Mouse (Mus musculus): ENCODE results near the gene Habp2. TPM values are rescaled to one million over a fixed set of nuclear protein-coding genes. Genes with fewer than 3 reads are reported as not detected.
"Not testable (repeated sequence)": the region's sequence is repeated elsewhere in the genome, so short reads cannot be mapped to it uniquely, and the experiment has no call there.

Habp2 gene
- total RNA-seq, 1 experiment from 2014 or later = not detected

GRCm38 (mm10) chr19:56296668-56297067, 9.7 kb downstream of the Habp2 start:
- no peak for DNase-seq

- no peak for DNase-seq
Observed at GRCm38 (mm10) chr19:56297264-56297663, 10.3 kb downstream of the Habp2 start.

DNA sequence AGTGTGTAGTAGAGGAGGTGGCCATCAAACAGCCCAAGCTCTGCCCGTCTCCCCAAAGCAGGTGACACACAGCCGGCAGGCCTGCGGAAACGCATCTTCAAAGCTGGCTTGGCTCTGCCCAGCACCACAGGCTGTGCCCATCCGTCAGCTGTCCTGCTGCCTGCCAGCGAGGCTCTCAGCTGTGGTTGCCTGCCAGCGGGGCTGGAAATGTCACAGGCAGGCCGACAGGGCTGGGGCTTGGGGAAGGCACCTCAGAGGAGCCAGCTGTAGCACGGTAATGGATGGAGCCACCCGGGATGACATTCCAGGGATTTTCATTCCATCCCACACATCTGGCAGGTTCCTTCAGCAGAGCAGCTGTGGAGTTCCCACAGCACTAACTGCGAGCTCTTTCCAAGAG, 13.9 kb downstream of the Habp2 start:
- DNase-seq = peak; percentile 46

- DNase-seq = peak; percentile 16
Observed at GRCm38 (mm10) chr19:56316531-56316930, 29.6 kb downstream of the Habp2 start.

DNA sequence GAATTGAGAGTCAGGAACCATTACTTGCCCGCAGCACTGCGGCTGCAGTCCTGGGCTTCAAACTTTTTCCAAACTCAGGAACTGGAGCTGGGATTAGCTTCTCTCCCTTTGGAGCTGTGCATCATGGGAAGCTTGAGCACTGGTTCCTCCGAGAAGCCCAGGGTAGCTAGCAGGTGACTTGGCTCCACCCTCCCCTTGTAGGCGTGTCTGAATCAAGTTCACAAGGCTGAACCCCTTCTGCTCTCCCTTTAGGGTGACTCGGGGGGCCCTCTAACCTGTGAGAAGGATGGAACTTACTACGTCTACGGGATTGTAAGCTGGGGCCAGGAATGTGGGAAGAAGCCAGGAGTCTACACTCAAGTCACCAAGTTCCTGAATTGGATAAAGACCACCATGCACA, 32.3 kb downstream of the Habp2 start:
- no peak for DNase-seq

GRCm38 (mm10) chr19:56319629-56320028, 32.7 kb downstream of the Habp2 start:
- no peak for DNase-seq

DNA sequence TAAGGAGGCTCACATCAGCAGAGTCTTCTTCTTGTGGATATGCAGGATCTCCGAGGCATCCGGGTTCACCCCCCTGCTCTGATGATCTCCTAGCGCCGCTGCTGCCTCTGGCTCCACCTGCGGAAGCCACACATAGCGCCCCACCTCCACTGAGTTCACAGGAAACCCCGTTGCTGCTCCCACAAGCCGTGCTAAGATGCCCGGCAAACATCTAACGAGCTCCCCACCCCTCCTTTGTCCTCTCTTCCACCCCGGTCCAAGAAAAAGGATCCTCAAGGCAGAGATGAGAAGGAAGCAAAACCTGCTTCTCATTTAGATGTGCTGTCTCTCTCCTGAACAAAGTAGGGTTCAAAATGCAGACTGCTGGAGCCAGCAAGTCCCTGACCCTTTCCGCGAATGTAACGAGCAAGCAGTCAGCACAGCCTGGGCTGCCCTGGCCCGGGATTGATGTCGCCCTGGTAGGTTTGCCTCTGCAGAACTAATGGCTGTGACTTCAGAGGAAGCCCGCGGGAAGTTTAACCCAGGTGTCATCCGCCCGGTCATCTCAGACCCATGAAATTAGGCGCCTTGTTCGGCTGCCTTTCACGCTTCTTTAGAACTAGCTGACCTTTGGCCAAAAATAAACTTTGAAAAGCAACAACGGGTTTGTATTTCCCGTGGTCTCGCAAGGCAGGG, 33.4 kb downstream of the Habp2 start:
- DNase-seq = no peak

GRCm38 (mm10) chr19:56321303-56321920, 34.5 kb downstream of the Habp2 start:
- no peak for DNase-seq

DNA sequence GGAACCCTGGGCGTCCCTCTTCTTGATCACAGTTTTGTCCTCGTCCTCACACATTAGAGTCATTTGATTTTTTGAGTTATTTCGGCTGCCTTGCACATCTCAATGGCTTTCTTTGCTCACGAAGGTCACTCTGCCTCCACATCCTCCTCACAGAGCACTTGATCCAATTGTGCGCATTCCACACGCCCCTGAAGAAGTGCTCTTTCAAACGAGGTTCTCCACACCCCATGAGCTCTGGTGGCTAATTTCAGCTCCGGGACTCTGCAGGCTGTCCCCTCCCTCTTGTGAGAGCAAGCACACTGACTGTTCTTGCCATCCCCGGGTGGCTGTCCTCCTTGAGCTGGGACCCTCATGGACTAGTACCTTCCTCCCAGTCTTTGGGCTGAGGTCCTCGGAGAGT, 38.7 kb downstream of the Habp2 start:
- no peak for DNase-seq

GRCm38 (mm10) chr19:56326243-56326855, 39.4 kb downstream of the Habp2 start:
- DNase-seq = no peak

DNA sequence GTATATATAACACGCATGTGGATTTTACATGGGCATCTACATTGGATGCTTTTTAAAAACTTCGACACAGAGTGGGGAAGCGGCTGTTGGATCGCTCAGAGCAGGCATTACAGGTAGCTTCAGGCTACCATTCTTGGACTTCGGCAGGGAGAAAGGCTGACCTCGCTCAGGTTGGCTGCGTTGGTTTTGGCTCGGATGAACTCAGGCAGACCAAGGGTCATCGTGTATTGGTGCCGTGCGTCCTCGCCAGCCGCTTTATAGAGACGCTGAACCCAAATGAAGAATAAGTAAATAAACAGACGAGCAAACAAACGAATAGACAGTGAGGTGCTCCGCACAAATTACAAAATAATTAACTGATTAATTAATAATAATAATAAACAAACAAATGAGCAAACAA, 49.4 kb downstream of the Habp2 start:
- DNase-seq = no peak

GRCm38 (mm10) chr19:56336826-56337225, 49.9 kb downstream of the Habp2 start:
- DNase-seq = no peak

- DNase-seq = peak; percentile 85
Observed at GRCm38 (mm10) chr19:56342006-56342405, 55.1 kb downstream of the Habp2 start.

DNA sequence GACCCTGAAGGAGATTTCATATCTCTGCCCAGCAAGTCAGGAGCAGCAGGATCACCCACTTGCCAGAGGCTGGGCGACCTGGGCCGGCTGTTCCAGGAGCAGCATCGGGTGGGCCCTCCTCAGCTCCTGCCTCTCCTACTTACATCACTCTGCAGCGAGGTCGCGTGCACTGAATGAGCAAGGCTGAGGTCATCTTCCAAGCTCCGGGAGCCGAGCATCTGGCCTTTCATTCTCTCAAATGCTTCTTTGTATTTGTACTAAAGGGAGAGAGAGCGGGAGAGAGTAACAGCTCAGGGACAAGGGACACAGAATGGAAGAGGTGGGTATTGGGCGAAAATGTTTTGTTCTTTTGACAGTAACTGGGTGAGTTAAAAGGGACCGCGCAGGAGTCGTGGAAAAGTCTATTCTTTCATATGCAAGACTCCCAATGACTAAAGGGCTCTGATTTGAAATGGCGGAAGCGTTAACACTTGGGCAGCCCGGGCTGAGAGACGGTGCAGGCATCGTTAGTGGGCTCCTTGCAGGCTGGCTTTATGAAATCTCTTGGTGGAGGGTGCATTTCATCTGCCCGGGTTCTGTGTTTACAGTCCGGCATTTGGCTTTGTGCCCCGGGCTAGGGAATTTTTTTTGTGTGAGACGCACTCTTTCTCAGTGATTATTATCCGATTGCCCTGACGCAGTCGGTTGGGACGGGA, 57.1 kb downstream of the Habp2 start:
- peak; percentile 59 for DNase-seq

DNA sequence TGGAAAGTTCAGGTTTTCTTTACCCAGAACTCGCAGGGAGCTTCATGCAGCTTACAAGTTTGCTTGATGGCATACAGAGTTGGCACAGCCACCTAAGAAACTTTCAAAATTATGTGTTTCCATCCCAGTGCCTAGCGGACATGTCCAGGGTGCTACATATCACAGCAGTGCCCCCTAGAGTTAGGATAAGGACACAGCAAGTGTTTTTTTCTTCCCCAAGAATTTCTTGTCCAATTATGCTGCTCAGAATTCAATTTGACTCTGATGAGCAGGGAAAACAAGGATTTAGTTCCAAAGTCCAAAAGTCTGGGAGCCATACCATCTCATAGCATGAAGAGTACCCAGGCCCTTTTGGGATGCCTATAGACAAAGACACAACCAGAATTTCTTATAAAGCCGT, 59.1 kb downstream of the Habp2 start:
- DNase-seq = no peak

- no peak for DNase-seq
Observed at GRCm38 (mm10) chr19:56346750-56347149, 59.8 kb downstream of the Habp2 start.

- no peak for DNase-seq
Observed at GRCm38 (mm10) chr19:56349295-56349694, 62.4 kb downstream of the Habp2 start.

DNA sequence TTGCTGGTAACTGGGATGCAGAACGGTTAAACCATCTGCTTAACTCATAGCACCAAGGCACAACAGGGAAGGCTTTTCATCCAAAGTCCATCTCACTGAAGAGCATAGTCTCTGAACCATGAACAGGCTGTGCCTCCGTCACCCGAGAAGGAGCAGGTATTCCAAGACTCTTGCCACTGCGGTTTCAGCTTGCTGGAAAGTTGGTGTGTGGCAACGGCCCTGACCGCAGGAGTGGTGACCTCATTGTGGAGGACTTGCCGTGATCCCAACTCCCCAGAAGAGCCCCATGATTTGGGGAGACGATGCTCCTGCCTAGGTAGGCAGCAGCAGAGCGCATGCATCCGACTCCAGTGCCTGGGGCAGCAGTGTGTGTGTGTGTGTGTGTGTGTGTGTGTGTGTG, 66.8 kb downstream of the Habp2 start:
- no peak for DNase-seq

DNA sequence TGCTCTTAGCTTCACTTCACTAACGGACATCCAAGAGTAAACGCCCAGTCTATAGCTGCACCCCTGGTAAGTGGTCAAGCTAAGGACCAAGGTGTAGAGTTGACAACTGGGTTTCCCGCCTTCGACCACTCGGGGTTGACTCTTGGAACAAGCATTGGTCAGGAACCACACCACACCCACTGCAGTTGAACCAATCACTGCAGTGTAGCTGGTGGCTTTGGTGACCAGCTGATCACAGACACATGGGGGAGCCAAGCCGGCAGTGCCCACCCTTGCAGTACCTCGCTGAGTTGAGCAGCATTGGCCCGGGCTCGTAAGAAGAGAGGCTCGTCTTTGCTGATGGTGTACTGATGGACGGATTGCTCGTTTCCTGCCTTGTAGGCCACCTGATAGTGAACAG, 68.3 kb downstream of the Habp2 start:
- DNase-seq = no peak

DNA sequence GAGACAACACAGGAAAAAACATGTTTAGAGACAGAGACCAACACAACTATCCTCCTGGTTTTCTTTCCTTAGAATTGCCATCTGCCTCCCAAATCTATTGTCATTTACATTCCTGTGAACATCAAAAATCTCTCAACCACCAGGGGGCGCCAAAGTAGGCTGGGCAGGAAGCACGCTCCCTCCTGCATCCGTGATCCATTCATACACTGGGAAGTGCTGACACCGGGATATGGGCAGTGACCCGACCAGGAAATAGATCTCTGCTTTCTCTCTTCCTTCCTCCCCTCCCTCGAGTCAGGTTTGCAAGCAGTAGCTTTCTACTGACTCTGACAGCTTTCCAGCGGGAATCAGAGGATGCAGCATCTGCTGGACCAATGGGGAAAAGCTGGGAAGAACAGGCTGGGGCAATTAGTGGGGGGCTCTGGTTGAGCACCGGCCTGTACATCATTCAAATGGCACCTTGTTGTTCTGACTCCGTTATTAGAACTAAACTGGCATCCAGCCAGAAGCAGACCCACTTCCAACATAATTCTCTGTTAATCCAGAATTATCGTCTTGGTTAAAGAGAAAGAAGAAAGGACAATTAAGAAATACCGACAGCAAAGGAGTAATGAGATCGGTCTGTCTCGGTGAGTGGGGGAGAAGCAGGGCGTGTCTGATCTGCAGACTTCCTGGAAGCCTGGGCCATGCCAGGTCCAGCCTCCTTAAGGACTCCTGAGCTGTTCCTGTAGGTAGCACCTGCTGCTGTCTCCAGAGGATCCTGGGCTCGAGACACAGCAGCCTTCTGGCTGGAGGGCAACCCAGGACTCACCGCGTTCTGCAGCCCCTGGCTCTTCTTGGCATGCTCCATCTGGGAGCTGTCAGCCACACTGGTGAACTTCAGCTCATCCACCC, 69.8 kb downstream of the Habp2 start:
- peak; percentile 78 for DNase-seq

- DNase-seq = not testable (repeated sequence)
Observed at GRCm38 (mm10) chr19:56357374-56357708, 70.4 kb downstream of the Habp2 start.

DNA sequence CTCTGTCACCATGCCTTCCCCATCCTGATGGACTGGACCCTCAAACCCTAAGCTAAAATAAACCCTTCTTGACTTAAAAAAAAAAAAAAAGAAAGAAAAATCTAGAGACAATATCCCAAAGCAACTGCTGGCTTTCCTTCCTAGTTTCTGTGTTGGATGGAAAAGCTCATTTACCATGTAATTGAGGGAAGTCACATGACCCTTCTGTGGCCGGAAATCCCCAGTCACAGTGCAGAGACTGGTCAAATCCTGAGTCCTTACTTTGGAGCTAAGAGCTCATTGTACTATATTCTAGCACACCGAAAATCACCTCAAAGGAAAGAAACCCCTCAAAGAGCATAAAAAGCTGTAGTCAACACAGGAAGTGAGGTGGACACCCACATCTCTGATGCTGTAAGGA, 72.0 kb downstream of the Habp2 start:
- DNase-seq = no peak

Data from adrenal gland, postnatal 25 days (tissue).